Mouse (Mus musculus) C2C12 (cell line): Measurements from ENCODE around the gene Celsr3. TPM values are rescaled to one million over a fixed set of nuclear protein-coding genes. Genes with fewer than 3 reads are reported as not detected.

ENCODE experiments used
- H3K27me3 ChIP-seq: one replicate; pipeline ENCODE4 v1.6.1; 2011; ENCODE audit not compliant: control insufficient read depth, insufficient read depth, insufficient read length
- H3K36me3 ChIP-seq: one replicate; pipeline ENCODE4 v1.6.1; 2011; ENCODE audit not compliant: control insufficient read depth, insufficient read depth
- H3K4me3 ChIP-seq: one replicate; pipeline ENCODE4 v1.5.1; 2011; ENCODE audit warnings: mild to moderate bottlenecking, control low read depth; ENCODE audit not compliant: poor library complexity, insufficient read depth, severe bottlenecking
- H3K79me2 ChIP-seq: one replicate; pipeline ENCODE4 v1.6.1; 2011; ENCODE audit not compliant: control insufficient read depth, insufficient read depth
- H3K79me3 ChIP-seq: one replicate; pipeline ENCODE4 v1.6.1; 2011; ENCODE audit warnings: low read depth, control low read depth
- H3ac ChIP-seq: one replicate; pipeline ENCODE3; 2011; ENCODE audit warnings: low read depth; ENCODE audit not compliant: control insufficient read depth, insufficient read length
- CEBPB ChIP-seq: IDR thresholded peaks from one replicate; pipeline ENCODE4 v1.6.1; 2011; ENCODE audit warnings: low read depth, mild to moderate bottlenecking, control low read depth, moderate library complexity
- CTCF ChIP-seq: IDR thresholded peaks from one replicate; pipeline ENCODE4 v1.5.1; 2011; ENCODE audit not compliant: control insufficient read depth, insufficient read depth, insufficient read length
- FOSL1 ChIP-seq: IDR thresholded peaks from one replicate; pipeline ENCODE4 v1.8.0; 2011; ENCODE audit warnings: mild to moderate bottlenecking, low read length; ENCODE audit not compliant: poor library complexity, insufficient read depth, severe bottlenecking
- MAX ChIP-seq: IDR thresholded peaks from one replicate; pipeline ENCODE4 v1.6.1; 2011; ENCODE audit warnings: mild to moderate bottlenecking, control low read depth
- MYOD1 ChIP-seq: IDR thresholded peaks from one replicate; pipeline ENCODE4 v1.6.1; 2011; ENCODE audit warnings: low read depth; ENCODE audit not compliant: control insufficient read depth, insufficient read length
- MYOG ChIP-seq: IDR thresholded peaks from one replicate; pipeline ENCODE4 v1.6.1; 2011; ENCODE audit not compliant: control insufficient read depth, insufficient read length; ENCODE audit errors: extremely low read depth
- USF1 ChIP-seq: IDR thresholded peaks from one replicate; pipeline ENCODE4 v1.6.1; 2011; ENCODE audit warnings: low read depth, mild to moderate bottlenecking, control low read depth, moderate library complexity
- polyA plus RNA-seq: library from polyadenylated mRNA; unstranded; fragments of >200 nt; fragmentation: generic; extraction: Trizol; gene quantifications from one replicate; pipeline ENCODE4 v1.2.1, GENCODE M21; 2012; ENCODE audit warnings: missing spikeins

Celsr3 gene
- polyA plus RNA-seq, 1 experiment: 0.05 TPM

- H3ac ChIP-seq: no peak overlapping the region
- H3K79me3 ChIP-seq: peaks cover 39% of the 10 kb centered on the region
- H3K79me2 ChIP-seq: peaks cover 62% of the 10 kb centered on the region
- TF ChIP-seq MAX (no peak), CTCF (no peak), USF1 (no peak), FOSL1 (no peak), MYOG (no peak), CEBPB (no peak), MYOD1 (no peak)
- H3K4me3 ChIP-seq: no peak overlapping the region
- H3K36me3 ChIP-seq: peaks cover 57% of the 10 kb centered on the region
- H3K27me3 ChIP-seq: no peaks in the 10 kb centered on the region
Measured at GRCm38 (mm10) chr9:108798508-108799075, 27.5 kb upstream of the Celsr3 start.

GRCm38 (mm10) chr9:108799564-108799963, 26.6 kb upstream of the Celsr3 start:
- peaks cover 32% of the 10 kb centered on the region for H3K79me3 ChIP-seq
- H3K27me3 ChIP-seq: no peaks in the 10 kb centered on the region
- no peak overlapping the region for H3ac ChIP-seq
- H3K36me3 ChIP-seq: peaks cover 67% of the 10 kb centered on the region
- H3K4me3 ChIP-seq: no peak overlapping the region
- no peak for TF ChIP-seq CEBPB
- TF ChIP-seq FOSL1: no peak
- peaks cover 52% of the 10 kb centered on the region for H3K79me2 ChIP-seq

GRCm38 (mm10) chr9:108805768-108806167, 20.4 kb upstream of the Celsr3 start:
- Histone ChIP-seq H3K36me3 (peaks cover 65% of the 10 kb centered on the region), H3K79me2 (peaks cover 2% of the 10 kb centered on the region), H3ac (no peak overlapping the region), H3K4me3 (no peak overlapping the region), H3K79me3 (peaks cover 3% of the 10 kb centered on the region), H3K27me3 (no peaks in the 10 kb centered on the region)
- TF ChIP-seq MYOG: no peak
- no peak for TF ChIP-seq MYOD1
- TF ChIP-seq CTCF: no peak
- TF ChIP-seq MAX: no peak
- no peak for TF ChIP-seq CEBPB
- no peak for TF ChIP-seq USF1

GRCm38 (mm10) chr9:108806379-108806778, 19.7 kb upstream of the Celsr3 start:
- H3ac ChIP-seq: no peak overlapping the region
- no peaks in the 10 kb centered on the region for H3K27me3 ChIP-seq
- no peak overlapping the region for H3K4me3 ChIP-seq
- TF ChIP-seq USF1 (no peak), CTCF (no peak), MAX (no peak), FOSL1 (no peak), MYOG (no peak), MYOD1 (no peak), CEBPB (no peak)
- peaks cover 3% of the 10 kb centered on the region for H3K79me3 ChIP-seq
- peaks cover 58% of the 10 kb centered on the region for H3K36me3 ChIP-seq
- H3K79me2 ChIP-seq: no peaks in the 10 kb centered on the region

GRCm38 (mm10) chr9:108806831-108807230, 19.3 kb upstream of the Celsr3 start:
- H3K36me3 ChIP-seq: peaks cover 54% of the 10 kb centered on the region
- no peaks in the 10 kb centered on the region for H3K79me2 ChIP-seq
- H3K4me3 ChIP-seq: no peak overlapping the region
- TF ChIP-seq MYOD1 (no peak), CEBPB (no peak), CTCF (no peak), USF1 (no peak), MYOG (no peak), FOSL1 (no peak), MAX (no peak)
- H3K27me3 ChIP-seq: no peaks in the 10 kb centered on the region
- peaks cover 2% of the 10 kb centered on the region for H3K79me3 ChIP-seq
- no peak overlapping the region for H3ac ChIP-seq

GRCm38 (mm10) chr9:108807674-108808073, 18.4 kb upstream of the Celsr3 start:
- TF ChIP-seq MAX (no peak), FOSL1 (no peak), USF1 (no peak), MYOD1 (no peak), MYOG (no peak), CEBPB (no peak), CTCF (no peak)
- peaks cover 46% of the 10 kb centered on the region for H3K36me3 ChIP-seq
- no peaks in the 10 kb centered on the region for H3K79me2 ChIP-seq
- no peak overlapping the region for H3ac ChIP-seq
- H3K27me3 ChIP-seq: no peaks in the 10 kb centered on the region
- peaks cover 1% of the 10 kb centered on the region for H3K79me3 ChIP-seq
- no peak overlapping the region for H3K4me3 ChIP-seq
